Mouse (Mus musculus): ENCODE data around the gene Znrd1.

The Znrd1 gene

GRCm38 (mm10) chr17:36927496-36928120, 30.8 kb downstream of the Znrd1 start:
- no peak for DNase-seq (ENCODE audit: low read depth, low spot score)

DNA sequence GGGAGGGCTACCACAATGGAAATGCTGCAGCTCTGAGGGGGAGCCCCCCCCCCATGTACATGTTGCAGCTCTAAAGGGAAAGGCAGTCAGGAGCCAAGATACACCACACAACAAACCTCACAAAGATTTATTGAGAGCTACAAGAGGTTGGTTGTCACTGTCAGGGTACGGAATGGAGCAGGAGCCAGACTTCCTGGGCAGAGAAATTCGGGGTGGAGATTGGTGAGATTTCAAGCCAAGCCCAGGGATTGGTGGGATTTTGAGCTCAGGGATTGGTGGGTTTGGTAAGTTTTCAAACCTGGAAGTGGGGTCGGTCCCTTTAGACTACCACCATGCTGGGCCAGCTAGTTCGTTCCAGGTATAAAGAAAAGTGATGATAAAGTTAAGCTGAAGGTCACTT, 34.9 kb downstream of the Znrd1 start:
- DNase-seq (ENCODE audit: low read depth, low spot score), result no peak

- no peak for DNase-seq (ENCODE audit: low read depth, low spot score)
Observed at GRCm38 (mm10) chr17:36922715-36923114, 35.6 kb downstream of the Znrd1 start.

DNA sequence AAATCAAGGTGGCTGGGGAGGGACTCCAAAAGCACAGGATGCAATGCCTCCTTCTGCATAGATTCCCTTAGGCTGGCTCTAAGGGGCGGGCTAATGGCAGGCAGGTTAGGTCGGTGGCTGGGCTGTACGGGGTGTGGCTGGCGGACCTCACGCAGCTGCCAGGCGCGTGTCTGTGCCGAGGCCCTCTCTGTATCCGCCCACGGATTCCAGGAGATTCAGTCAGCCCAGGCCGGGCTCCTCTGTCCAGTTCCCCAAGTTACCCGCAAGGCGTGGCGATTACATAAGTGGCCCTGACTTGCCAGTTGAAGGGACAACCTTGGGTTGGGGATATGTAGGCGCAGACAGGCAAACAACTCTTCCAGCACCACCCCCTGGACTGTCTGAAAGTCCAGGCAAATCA, 38.1 kb downstream of the Znrd1 start:
- no peak for DNase-seq (ENCODE audit: low read depth, low spot score)

DNA sequence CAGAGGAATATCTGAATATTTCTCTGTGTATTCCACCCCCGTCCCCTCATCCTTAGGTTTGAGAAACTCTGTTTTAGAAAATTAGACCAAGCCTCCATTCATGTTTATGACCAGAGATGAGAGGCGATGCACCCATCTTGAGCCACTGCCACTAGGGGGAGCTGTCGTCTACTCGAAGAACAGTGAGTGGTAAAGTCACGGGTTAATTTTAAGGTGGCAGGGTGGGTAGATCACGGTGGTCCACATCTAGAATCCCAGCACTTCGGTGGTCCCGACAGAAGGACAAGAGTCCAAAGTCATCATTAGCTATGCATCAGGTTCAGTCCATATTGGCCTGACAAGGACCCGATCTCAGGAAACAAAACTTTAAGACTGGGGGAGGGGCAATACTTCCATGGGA, 43.3 kb downstream of the Znrd1 start:
- DNase-seq (ENCODE audit: low read depth, low spot score), result no peak

GRCm38 (mm10) chr17:36914108-36914507, 44.3 kb downstream of the Znrd1 start:
- DNase-seq (ENCODE audit: low read depth, low spot score), result peak; percentile 18

DNA sequence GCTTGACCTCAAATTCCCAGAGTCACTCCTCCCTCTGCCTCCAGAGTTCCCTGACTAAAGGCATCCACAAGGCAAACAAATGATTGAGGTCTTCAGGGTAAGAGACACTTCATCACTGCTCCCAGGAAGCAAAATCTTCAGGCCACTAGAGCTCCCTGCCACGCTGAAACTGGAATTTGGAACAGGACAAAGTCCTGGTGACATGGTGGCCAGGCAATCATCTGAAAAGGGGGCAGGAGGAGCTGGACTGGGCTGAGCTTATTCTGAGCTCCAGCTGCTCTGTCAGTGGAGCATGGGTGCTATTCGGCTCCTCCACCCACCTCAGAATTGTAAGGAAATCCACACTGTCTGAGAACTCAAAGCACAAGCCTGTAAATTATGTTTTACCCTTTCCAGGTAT, 46.3 kb downstream of the Znrd1 start:
- DNase-seq (ENCODE audit: low read depth, low spot score), result no peak

DNA sequence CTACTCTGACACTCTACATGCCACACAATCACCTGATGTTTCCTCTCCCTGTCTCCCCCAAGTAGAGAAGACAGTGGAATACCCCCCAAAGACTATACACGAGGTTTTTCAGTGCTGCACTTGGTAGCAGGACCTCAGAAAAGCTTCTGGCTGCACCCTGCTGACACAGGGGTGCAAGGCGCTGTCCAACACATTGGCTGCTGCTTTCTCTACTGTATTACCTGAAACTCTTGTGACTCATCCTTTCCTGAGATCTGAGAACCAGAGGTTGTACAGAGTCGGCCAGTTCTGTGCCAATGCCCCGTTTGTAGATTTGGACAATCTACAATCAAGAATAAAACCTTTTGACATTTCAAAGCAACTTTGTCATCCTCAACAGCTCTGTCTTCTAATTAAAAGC, 48.6 kb downstream of the Znrd1 start:
- DNase-seq (ENCODE audit: low read depth, low spot score), result no peak

DNA sequence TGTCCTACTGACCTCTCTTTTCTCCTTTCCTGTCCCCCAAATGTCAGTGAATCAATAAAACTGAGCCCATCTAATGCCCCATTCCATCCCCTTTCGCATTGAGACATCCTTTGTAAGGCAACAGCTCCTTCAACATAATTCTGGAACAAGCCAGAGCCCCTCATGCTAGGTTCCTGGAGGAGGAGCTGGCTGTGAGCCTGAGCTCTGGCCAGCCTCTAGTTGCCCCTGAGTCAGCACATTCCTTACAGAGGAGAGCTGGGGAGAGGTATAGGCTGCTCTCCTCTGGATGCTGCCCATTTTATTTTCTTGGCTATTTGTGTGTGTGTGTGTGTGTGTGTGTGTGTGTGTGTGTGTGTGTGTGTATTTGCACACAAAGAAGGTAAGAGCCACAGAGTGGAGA, 50.1 kb downstream of the Znrd1 start:
- no peak for DNase-seq (ENCODE audit: low read depth, low spot score)

Measured in telencephalon, adult 2 months (tissue).